Mouse (Mus musculus) right cerebral cortex, adult 2 months (tissue): ENCODE measurements around the gene H2al2c.
"Not testable (repeated sequence)": the region's sequence is repeated elsewhere in the genome, so short reads cannot be mapped to it uniquely, and the experiment has no call there.

ENCODE experiments used
- DNase-seq, 2 experiments: peaks; one replicate each; pipeline ENCODE4 v3.0.0; 2021 to 2022; ENCODE audit warnings: low spot score in 2 of 2

H2al2c gene

GRCm38 (mm10) chrY:2598799-2599198 lies at the start of gene H2al2c:
Gene H2al2c (plus strand): TSS chrY:2599099.
- not testable (repeated sequence) for DNase-seq
